Mouse (Mus musculus): Measurements from ENCODE around the gene Med13l. TPM values are rescaled to one million over a fixed set of nuclear protein-coding genes. Genes with fewer than 3 reads are reported as not detected.

Med13l gene
- polyA plus RNA-seq, 1 experiment from 2014 or later, result 17.1 TPM

GRCm38 (mm10) chr5:118525634-118526033, 34.8 kb upstream of the Med13l start:
- Histone ChIP-seq H3K4me2 (no peak overlapping the region), H3K36me3 (no peaks in the 10 kb centered on the region), H3K27me3 (no peaks in the 10 kb centered on the region), H3K27ac (0 out of 2 replicates have a peak overlapping the region, but pooled peaks have one; percentile 26), H3K9me3 (no peaks in the 10 kb centered on the region), H3K4me3 (replicated peaks) (no peak overlapping the region), H3K4me1 (replicated peaks) (peaks cover 38% of the 10 kb centered on the region), H3K9ac (replicated peaks) (no peak overlapping the region)
- no peak for ATAC-seq (ENCODE audit: insufficient number of reproducible peaks, insufficient read depth, low FRiP score, low TSS enrichment, low read depth)
- 64% methylated on average over 6 of the region's 6 CpGs for WGBS

- no peak overlapping the region for H3K4me2 ChIP-seq
- ATAC-seq (ENCODE audit: insufficient number of reproducible peaks, insufficient read depth, low FRiP score, low TSS enrichment, low read depth), result no peak
- H3K9ac ChIP-seq (replicated peaks), result no peak overlapping the region
- no peaks in the 10 kb centered on the region for H3K27me3 ChIP-seq
- WGBS, result 13% methylated on average over 13 of the region's 13 CpGs
- H3K27ac ChIP-seq, result peak overlapping the region; percentile 62
- H3K9me3 ChIP-seq, result no peaks in the 10 kb centered on the region
- H3K4me3 ChIP-seq (replicated peaks), result no peak overlapping the region
- H3K4me1 ChIP-seq (replicated peaks), result peaks cover 44% of the 10 kb centered on the region
- H3K36me3 ChIP-seq, result no peaks in the 10 kb centered on the region
Measured at GRCm38 (mm10) chr5:118526504-118526903, 34.0 kb upstream of the Med13l start.

GRCm38 (mm10) chr5:118529241-118529640, 31.2 kb upstream of the Med13l start:
- no peak overlapping the region for H3K9ac ChIP-seq (replicated peaks)
- H3K4me2 ChIP-seq, result no peak overlapping the region
- H3K4me3 ChIP-seq (replicated peaks), result no peak overlapping the region
- no peaks in the 10 kb centered on the region for H3K27me3 ChIP-seq
- peaks cover 68% of the 10 kb centered on the region for H3K4me1 ChIP-seq (replicated peaks)
- no peak overlapping the region for H3K27ac ChIP-seq
- no peak for ATAC-seq (ENCODE audit: insufficient number of reproducible peaks, insufficient read depth, low FRiP score, low TSS enrichment, low read depth)
- WGBS, result 6% methylated on average over 7 of the region's 7 CpGs
- no peaks in the 10 kb centered on the region for H3K36me3 ChIP-seq
- no peaks in the 10 kb centered on the region for H3K9me3 ChIP-seq

- Histone ChIP-seq H3K9me3 (no peaks in the 10 kb centered on the region), H3K4me3 (replicated peaks) (no peak overlapping the region; the same call in 1 of the 2 replicates), H3K27me3 (no peaks in the 10 kb centered on the region), H3K4me2 (peak overlapping the region; percentile 43), H3K4me1 (replicated peaks) (peaks cover 62% of the 10 kb centered on the region), H3K36me3 (no peaks in the 10 kb centered on the region), H3K9ac (replicated peaks) (no peak overlapping the region), H3K27ac (peak overlapping the region; percentile 81)
- ATAC-seq (ENCODE audit: insufficient number of reproducible peaks, insufficient read depth, low FRiP score, low TSS enrichment, low read depth), result 0 out of 2 replicates have a peak, but pooled peaks have one; percentile 29
- 5% methylated on average over 13 of the region's 13 CpGs for WGBS
Measured at GRCm38 (mm10) chr5:118532125-118532524, 28.4 kb upstream of the Med13l start.

- H3K27ac ChIP-seq, result peak overlapping the region; percentile 81
- H3K4me2 ChIP-seq, result peak overlapping the region; percentile 43
- H3K4me1 ChIP-seq (replicated peaks), result peaks cover 66% of the 10 kb centered on the region
- no peaks in the 10 kb centered on the region for H3K9me3 ChIP-seq
- no peak overlapping the region for H3K4me3 ChIP-seq (replicated peaks)
- H3K36me3 ChIP-seq, result no peaks in the 10 kb centered on the region
- no peak for ATAC-seq (ENCODE audit: insufficient number of reproducible peaks, insufficient read depth, low FRiP score, low TSS enrichment, low read depth)
- H3K9ac ChIP-seq (replicated peaks), result no peak overlapping the region
- H3K27me3 ChIP-seq, result no peaks in the 10 kb centered on the region
- 32% methylated on average over 15 of the region's 15 CpGs for WGBS
Measured at GRCm38 (mm10) chr5:118532659-118533058, 27.8 kb upstream of the Med13l start.

GRCm38 (mm10) chr5:118534407-118534921, 26.0 kb upstream of the Med13l start:
- Histone ChIP-seq H3K4me2 (no peak overlapping the region), H3K9ac (replicated peaks) (no peak overlapping the region), H3K27me3 (no peaks in the 10 kb centered on the region), H3K27ac (peak overlapping the region; percentile 72), H3K9me3 (no peaks in the 10 kb centered on the region), H3K4me1 (replicated peaks) (peaks cover 70% of the 10 kb centered on the region), H3K36me3 (no peaks in the 10 kb centered on the region), H3K4me3 (replicated peaks) (no peak overlapping the region)
- no peak for ATAC-seq (ENCODE audit: insufficient number of reproducible peaks, insufficient read depth, low FRiP score, low TSS enrichment, low read depth)
- 49% methylated on average over 9 of the region's 9 CpGs for WGBS

GRCm38 (mm10) chr5:118535130-118535529, 25.3 kb upstream of the Med13l start:
- no peak overlapping the region for H3K4me3 ChIP-seq (replicated peaks)
- H3K27me3 ChIP-seq, result no peaks in the 10 kb centered on the region
- H3K9ac ChIP-seq (replicated peaks), result no peak overlapping the region
- 0 out of 2 replicates have a peak overlapping the region, but pooled peaks have one; percentile 6 for H3K4me2 ChIP-seq
- peaks cover 71% of the 10 kb centered on the region for H3K4me1 ChIP-seq (replicated peaks)
- H3K9me3 ChIP-seq, result no peaks in the 10 kb centered on the region
- H3K27ac ChIP-seq, result peak overlapping the region; percentile 72
- ATAC-seq (ENCODE audit: insufficient number of reproducible peaks, insufficient read depth, low FRiP score, low TSS enrichment, low read depth), result no peak
- WGBS, result 34% methylated on average over 8 of the region's 8 CpGs
- H3K36me3 ChIP-seq, result no peaks in the 10 kb centered on the region

GRCm38 (mm10) chr5:118538487-118538886, 22.0 kb upstream of the Med13l start:
- Histone ChIP-seq H3K9me3 (no peaks in the 10 kb centered on the region), H3K27me3 (no peaks in the 10 kb centered on the region), H3K4me3 (replicated peaks) (no peak overlapping the region), H3K9ac (replicated peaks) (no peak overlapping the region), H3K36me3 (no peaks in the 10 kb centered on the region), H3K4me2 (no peak overlapping the region), H3K4me1 (replicated peaks) (peaks cover 46% of the 10 kb centered on the region), H3K27ac (peak overlapping the region; percentile 88)
- ATAC-seq (ENCODE audit: insufficient number of reproducible peaks, insufficient read depth, low FRiP score, low TSS enrichment, low read depth), result peak; percentile 35; the same call in 1 of the 2 replicates
- WGBS, result 8% methylated on average over 5 of the region's 5 CpGs

GRCm38 (mm10) chr5:118543816-118544215, 16.7 kb upstream of the Med13l start:
- 90% methylated on average over 2 of the region's 2 CpGs for WGBS

GRCm38 (mm10) chr5:118550493-118550892, 10.0 kb upstream of the Med13l start:
- Histone ChIP-seq H3K9me3 (peaks cover 4% of the 10 kb centered on the region; the same call in 1 of the 2 replicates), H3K4me3 (replicated peaks) (no peak overlapping the region), H3K9ac (replicated peaks) (no peak overlapping the region), H3K4me1 (replicated peaks) (peaks cover 5% of the 10 kb centered on the region; the same call in 1 of the 2 replicates), H3K27ac (no peak overlapping the region), H3K36me3 (no peaks in the 10 kb centered on the region), H3K4me2 (no peak overlapping the region), H3K27me3 (no peaks in the 10 kb centered on the region)
- WGBS, result 63% methylated on average over 5 of the region's 5 CpGs
- no peak for ATAC-seq (ENCODE audit: insufficient number of reproducible peaks, insufficient read depth, low FRiP score, low TSS enrichment, low read depth)

More at GRCm38 (mm10) chr5:118543816-118544215, 16.7 kb upstream of the Med13l start:
- Histone ChIP-seq H3K4me1 (replicated peaks) (peaks cover 10% of the 10 kb centered on the region), H3K27me3 (no peaks in the 10 kb centered on the region), H3K36me3 (no peaks in the 10 kb centered on the region), H3K27ac (no peak overlapping the region), H3K4me3 (replicated peaks) (no peak overlapping the region), H3K9ac (replicated peaks) (no peak overlapping the region), H3K4me2 (no peak overlapping the region), H3K9me3 (no peaks in the 10 kb centered on the region)
- ATAC-seq (ENCODE audit: insufficient number of reproducible peaks, insufficient read depth, low FRiP score, low TSS enrichment, low read depth), result no peak

- no peak for ATAC-seq (ENCODE audit: insufficient number of reproducible peaks, insufficient read depth, low FRiP score, low TSS enrichment, low read depth)
- no peak overlapping the region for H3K9ac ChIP-seq (replicated peaks)
- H3K36me3 ChIP-seq, result no peaks in the 10 kb centered on the region
- no peak overlapping the region for H3K4me2 ChIP-seq
- H3K9me3 ChIP-seq, result peaks cover 4% of the 10 kb centered on the region; the same call in 1 of the 2 replicates
- peaks cover 5% of the 10 kb centered on the region; the same call in 1 of the 2 replicates for H3K4me1 ChIP-seq (replicated peaks)
- H3K27me3 ChIP-seq, result peaks cover 11% of the 10 kb centered on the region; the same call in 1 of the 2 replicates
- H3K4me3 ChIP-seq (replicated peaks), result no peak overlapping the region
- H3K27ac ChIP-seq, result no peak overlapping the region
Measured at GRCm38 (mm10) chr5:118553290-118553689, 7.2 kb upstream of the Med13l start.

GRCm38 (mm10) chr5:118555305-118555704, 5.2 kb upstream of the Med13l start:
- ATAC-seq (ENCODE audit: insufficient number of reproducible peaks, insufficient read depth, low FRiP score, low TSS enrichment, low read depth), result no peak

More at GRCm38 (mm10) chr5:118555305-118555704, 5.2 kb upstream of the Med13l start:
- H3K4me3 ChIP-seq (replicated peaks), result no peak overlapping the region
- 95% methylated on average over 4 of the region's 4 CpGs for WGBS
- peaks cover 15% of the 10 kb centered on the region; the same call in 1 of the 2 replicates for H3K27me3 ChIP-seq
- H3K9ac ChIP-seq (replicated peaks), result no peak overlapping the region
- H3K4me2 ChIP-seq, result no peak overlapping the region
- peaks cover 13% of the 10 kb centered on the region for H3K4me1 ChIP-seq (replicated peaks)
- H3K9me3 ChIP-seq, result peaks cover 4% of the 10 kb centered on the region; the same call in 1 of the 2 replicates
- H3K27ac ChIP-seq, result no peak overlapping the region
- no peaks in the 10 kb centered on the region for H3K36me3 ChIP-seq

Measured in limb, embryonic 12.5 days (tissue).